Mouse (Mus musculus) forelimb bud, embryonic 11.5 days (tissue): ENCODE results near the gene Ptprr.

ENCODE experiments used
- DNase-seq: peaks from one replicate; pipeline ENCODE4 v3.0.0-alpha.2; 2012; ENCODE audit warnings: low read depth, low spot score

The Ptprr gene

DNA sequence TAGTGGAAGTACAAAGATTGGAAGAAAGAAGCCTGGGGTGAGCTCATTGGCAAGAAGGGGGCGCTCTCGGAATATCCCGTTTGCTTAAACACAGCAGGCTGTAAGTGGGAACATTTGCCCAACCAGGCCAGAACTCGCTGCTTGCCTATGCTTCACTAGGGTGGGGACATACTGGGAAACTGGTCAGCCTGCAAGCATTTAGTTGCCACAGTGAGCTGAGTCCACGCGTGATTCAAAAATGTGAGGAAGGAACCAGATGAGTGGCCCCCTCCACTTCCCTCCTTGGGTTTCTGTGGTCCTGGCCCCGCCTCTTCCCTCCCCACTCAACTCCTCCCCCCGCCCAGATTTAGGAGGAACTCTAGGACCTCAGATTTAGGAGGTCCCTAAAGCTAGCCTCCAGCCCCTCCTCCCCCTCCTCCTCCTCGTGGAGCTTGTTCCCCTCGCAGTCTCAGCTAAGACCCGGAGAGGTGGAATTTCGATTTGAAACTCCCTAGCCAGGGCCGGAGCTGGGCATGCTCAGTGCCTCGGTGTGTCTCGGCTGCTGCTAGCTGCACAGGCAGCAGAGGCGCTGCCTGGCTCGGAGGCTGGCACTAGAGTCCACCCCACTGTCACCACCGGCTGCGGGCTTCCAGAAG is at the start of gene Ptprr:
Gene Ptprr, plus strand, starts transcription at position 369 of the 635 bp plus-strand sequence.
- peak; percentile 89 for DNase-seq

DNA sequence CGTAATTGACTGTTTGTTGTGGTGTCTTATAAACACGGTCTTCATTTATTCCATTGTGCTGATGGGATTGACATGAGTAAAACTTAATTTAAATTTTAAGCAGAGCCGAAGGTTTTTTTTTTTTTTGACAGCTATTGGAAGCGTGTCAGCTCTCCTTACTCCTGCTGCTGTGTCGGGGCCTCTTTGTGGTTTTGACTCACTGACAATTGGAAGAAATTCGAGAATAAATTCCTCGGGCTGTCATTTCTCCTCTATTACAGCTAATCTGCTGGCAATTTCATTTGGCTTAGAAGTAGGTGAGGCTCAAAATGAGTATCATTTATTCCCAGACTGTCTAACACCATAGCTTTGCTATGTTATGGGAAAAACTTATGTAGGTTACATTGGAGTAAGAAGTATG is 41.7 kb upstream of the Ptprr start:
- no peak for DNase-seq

DNA sequence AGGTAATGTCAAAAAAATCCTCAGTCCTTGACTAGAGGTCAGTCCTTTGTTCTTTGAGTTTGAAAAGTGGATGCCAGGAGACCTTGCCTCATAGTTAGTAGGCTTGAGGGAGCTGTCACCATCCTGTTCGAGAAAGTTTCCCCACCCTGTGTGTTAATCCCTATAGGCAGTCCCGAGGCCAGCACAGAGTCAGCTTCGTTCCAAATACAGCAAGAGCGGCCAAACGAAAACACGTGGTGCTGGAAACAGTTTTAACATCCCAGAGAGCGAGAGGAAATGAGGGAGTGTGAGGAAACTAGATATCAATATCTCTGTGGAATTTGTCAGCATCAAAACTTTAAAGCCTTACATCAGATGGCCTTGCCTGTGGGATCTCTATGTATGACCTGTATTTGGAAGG is 39.0 kb upstream of the Ptprr start:
- DNase-seq: no peak

DNA sequence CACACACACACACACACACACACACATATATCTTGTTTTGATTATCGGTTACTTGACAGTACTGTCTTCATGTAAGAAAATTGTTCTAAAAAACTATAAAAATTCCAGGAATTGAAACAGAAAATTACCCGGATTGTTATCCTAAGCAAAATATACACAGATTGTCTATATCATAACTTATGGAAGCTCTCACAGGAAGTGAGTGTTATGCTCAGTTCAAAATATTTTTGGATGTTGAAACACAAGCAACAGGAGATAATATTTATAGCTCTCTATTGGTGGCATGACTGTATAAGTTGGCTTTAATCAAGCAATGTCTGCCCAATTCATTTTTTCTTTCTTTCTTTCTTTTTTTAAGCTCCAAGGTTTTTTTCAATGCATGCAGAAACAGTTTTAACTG is 38.0 kb upstream of the Ptprr start:
- DNase-seq: no peak

DNA sequence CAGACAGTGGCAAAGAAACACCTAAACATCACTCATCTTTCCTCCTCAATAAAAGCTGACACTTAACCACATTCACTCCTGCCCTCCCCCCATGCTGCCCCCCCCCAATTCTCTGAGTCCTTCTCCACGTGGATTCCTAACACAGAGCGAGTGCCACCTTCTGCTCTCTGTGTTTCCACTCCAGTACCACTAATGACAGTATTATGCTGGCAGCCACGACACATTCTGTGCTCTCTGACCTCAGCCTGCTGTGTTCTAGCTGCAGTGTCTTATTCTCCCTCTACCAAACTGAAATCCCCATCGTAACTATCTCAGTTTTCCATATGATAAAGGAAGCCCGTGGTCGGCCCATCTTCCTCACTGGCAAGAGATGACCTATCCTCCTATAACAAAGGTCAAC is 33.7 kb upstream of the Ptprr start:
- no peak for DNase-seq

DNA sequence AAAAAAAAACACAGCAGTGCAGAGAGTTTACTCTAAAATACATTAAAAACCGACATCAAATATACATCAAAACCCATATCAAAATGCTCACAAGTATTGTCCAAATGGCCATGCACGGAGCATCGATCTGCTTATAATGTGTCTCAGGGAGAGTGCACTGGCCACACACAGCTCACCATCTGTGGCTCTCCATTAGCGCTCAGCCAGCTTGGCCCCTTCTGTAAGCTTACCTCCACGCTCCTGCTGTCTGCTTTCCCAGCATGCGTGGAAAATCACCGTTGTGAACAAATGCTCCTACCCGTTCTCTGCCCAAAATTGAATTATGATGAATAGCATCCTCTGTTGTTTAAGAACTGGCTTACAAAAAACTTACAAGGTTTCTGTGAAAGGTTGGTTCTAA is 16.2 kb upstream of the Ptprr start:
- DNase-seq: no peak

DNA sequence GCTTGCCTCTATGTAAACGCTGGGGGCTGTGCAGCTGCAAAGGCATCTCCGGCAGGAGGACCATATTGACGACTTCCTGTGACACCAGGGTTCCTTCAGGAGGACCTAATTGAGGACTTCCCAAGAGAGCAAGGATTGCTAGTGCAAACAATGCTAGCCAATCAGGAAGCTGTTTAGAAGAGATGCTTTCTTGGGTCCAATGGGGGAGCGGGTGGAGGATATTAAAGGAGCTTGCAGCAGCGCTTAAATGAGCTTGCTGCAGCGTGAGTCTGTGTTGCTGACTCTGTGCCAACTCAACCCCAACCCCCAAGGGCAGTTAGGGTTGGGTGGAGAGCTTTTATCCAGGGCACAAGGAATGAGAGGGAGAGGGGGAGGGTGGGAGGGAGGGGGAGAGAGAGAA is 11.3 kb upstream of the Ptprr start:
- DNase-seq: no peak

DNA sequence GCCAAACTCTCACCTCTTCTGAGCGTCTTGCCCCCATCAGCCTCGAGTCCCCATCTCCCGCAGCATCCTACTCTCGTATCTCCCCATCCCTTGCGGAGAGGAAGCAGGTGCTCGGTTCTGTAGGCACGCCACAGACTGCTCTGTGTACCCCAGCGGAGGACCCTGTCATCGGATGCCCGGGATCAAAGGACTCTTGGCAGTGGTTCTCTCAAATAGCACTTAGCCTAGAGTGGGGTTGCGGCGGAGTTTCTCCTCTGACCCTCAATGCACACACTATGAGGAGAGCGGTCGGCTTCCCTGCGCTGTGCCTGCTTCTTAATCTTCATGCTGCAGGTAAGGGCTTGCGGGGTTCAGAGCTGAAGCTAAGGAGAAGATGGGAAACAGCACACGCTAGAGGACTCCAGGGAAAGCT is 473 bp downstream of the Ptprr start:
- no peak for DNase-seq

DNA sequence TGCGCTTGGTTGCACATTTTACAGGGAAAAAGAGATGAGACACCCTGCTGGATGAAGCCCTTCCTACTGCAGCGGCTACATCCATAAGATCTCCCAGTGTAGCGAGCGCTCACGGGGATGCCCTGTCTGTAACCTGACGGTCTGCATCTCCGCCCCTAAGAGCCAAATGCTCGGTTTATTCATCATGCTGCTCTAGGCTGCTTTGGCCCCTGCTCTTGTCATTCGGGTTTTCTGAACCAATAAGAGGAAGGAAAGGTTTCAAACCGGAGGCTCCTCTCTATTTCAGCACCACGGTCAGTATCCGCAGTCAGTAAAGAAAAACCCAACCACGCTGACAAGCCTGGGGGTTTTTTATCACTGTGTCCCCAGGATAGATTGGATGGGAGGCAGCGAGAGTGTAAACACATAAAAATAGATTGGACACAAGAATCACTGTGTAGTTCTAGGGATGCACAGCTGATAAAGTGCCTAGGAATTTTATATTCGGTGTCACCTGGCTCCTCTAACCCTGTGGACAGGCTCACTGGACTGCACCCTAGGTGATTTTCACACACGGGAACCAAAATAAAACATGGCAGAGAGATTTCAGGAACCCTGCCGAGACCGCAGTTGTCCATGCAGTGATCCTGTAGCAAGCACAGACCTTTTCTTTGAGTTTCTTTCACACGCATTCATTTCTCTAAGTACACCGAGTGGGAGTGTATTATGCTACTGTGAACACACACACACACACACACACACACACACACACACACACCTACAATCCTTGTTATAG is 1.3 kb downstream of the Ptprr start:
- DNase-seq: peak; percentile 63

DNA sequence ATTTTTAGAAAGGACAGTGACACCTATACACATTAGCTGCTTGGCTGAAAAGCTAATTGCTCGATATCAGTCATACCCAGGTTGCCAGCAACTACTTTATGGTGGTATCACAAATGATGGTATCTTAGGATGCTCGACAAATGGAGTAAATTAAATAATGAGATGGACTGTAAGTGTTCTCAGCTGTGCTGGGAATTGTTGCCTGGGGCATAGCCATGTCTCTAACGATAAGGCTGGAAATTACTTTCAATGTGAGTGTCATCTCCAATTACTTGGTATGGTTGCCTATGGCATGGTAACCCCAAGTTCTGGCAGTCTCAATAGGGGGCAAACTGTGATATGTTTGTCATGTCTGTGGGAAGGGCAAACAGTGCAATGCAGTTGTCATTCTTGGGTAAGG is 3.1 kb downstream of the Ptprr start:
- no peak for DNase-seq

DNA sequence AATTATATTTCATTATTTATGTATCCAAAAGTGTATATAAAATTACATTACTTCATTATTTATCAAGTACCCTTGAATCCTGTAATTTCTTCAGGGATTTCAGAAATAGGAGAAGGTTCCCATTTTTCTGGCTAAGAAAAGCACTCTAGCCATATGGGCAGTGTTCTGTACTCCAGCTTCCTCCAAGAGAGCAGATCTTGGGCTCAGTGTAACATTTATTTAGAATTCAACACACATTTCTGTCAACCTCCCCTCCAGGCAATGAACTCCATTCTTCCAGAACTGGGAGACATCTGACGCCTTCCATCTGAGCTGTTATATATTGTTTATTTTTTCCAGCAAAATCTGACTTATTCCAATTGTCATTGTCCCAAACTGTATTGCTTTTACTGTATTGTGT is 20.1 kb downstream of the Ptprr start:
- DNase-seq: no peak

DNA sequence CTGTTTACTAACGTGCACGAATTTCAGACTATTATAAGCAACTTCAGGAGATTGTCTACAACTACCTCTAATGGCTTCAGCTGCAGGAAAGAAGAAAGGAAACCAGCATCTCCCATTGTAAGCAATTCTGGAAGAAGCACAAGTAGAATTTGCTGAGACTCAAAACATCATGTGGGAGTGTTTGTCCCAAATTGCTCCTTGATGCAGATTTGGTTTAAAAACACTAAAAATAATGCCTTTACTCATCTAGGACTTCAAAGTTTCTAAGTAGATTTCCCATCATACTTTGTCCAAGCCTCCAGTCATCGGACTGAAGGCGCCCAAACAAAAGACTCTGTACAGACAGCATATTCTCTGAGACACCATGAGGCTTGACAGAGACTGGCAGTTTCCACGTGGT is 57.9 kb downstream of the Ptprr start:
- DNase-seq: no peak

DNA sequence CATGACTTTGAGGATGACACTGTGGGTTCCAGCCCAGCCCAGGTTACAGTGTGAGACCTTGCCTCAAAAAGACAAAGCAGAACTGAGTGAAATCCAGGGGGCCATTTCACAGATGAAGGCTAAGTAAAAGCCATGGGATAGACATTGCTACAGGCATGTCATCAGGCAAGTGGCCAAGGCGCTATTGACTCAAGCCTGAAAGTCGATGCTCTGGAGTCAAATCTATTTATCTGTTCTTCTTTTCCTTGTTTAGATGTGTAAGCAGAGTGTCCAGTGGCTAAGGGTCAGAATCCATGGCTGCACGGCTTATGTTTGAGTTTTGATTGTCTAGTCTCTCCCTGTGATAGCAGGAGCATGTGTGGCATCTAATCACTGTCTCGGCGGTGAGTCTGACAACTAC is 60.6 kb downstream of the Ptprr start:
- DNase-seq: no peak

DNA sequence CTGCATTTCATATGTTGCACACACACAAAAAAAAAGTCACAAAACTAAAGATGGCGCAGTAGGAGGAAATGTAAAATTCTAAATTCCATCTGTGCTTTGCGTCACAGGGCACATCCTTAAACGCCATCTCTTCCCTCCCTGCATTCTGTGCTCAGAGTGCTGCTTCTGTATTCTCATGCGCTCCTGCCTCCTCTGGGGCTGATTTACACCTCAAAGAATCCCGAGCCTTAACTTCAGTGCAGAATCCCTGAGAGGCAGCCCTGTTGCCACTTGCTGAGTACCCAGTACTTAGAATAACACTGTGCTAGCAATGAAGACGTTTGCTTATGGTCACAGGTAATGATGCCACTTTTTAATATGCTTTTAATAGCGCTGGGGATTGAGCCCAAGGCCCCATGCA is 61.4 kb downstream of the Ptprr start:
- no peak for DNase-seq

DNA sequence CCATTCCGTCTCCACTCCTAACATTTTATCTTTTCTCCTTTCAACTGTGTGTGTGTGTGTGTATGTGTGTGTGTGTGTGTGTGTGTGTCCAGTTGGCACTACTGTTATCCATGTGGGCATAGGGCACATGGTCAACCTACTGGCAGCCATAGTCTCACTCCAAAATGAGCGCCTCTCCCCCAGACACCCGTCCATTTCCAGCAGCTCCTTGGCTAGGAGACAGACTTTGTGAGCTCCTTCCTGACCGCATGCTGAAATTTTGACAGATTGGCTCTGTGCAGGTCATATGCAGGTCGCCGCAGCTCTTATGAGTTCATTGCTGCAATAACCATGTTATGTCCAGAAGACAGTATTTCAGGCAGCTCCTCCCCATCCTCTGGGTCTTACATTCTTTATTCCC is 62.8 kb downstream of the Ptprr start:
- DNase-seq: no peak

DNA sequence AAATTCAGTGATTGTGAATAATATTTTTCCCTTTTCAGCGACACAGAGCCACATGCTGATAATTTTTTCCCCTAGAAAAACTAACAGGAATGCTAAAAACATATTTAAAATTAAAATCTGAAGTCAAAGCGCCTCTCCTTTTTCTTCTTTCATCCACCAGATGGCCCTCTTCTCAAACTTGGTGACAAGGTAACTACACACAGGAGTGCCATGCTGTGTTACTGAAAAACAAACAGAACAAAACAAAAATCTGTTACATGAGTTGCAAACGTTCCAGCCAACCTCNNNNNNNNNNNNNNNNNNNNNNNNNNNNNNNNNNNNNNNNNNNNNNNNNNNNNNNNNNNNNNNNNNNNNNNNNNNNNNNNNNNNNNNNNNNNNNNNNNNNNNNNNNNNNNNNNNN is 66.0 kb downstream of the Ptprr start:
- peak; percentile 18 for DNase-seq

DNA sequence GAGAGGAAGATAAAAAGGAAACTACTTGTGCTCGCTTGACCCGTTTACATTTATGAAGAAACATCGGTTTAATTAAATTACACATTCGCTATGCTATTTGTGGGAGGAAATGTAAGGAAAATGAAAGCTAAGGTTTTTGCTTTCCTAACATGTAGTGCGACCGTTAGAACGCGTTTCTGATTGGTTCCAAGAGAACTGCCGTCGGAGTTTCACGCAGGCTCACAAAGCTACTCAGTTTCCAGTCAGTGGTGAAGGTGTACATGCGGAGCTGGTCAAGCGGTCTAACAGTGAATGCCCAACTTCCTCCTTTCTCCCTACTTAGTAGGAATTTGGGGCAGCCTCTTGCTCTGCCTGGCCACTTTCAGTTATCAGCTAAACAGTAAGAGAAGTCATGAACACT is 78.5 kb downstream of the Ptprr start:
- no peak for DNase-seq

DNA sequence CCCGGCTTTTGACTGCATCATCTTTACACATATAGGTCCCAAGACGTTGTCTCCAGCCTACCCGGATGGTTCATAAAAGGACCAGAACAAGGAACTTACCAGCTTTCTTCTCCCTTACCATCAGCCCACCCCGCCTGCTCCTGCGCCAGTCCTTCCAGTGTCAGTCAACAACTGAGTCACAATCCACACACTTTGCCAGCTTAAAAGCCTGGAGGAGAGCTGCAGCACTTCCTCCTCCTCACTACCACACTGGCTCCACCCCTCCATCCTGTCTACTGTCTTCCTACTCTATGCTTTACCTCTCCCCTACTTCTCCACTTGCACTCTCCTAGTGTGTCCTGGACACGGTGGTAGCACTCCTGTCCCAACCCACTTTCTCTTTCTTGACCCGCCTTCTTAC is 80.5 kb downstream of the Ptprr start:
- no peak for DNase-seq

DNA sequence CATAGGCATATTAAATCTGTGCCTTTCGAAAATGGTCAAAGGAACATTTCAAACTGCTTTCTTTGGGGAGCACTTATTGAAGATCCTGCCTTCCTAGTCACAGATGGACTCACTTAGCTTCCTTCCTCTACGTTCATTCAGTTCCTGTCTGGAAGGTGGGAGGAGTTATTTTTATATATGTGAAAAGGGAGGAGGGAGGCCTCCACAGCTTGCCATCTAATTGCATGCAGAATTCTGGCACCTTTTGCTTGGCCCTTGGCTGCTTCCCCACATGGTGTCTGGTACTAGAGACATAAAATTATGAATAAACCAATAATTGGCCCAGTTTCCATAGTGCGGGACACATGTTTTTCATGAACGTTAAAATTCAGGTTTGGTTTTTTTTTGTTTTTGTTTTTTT is 90.2 kb downstream of the Ptprr start:
- DNase-seq: peak; percentile 30

DNA sequence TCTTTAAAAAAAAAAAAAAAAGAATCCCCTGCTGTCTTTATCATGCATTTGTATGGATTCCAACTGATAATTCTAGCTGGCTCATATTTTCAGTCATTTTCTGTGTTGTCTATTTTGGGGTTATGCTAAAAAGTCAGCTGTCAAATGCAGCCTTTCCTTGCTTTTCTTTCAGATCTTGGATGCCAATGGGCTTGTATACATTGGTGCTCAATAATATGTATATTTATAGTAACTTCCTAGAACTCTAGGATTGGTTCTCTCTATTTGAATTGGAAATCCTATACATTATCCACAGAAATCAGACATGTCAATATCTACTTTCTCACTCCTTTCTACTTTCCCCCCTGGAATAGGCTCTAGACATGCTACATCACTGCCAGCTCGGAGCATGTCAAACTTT is 90.7 kb downstream of the Ptprr start:
- DNase-seq: no peak

DNA sequence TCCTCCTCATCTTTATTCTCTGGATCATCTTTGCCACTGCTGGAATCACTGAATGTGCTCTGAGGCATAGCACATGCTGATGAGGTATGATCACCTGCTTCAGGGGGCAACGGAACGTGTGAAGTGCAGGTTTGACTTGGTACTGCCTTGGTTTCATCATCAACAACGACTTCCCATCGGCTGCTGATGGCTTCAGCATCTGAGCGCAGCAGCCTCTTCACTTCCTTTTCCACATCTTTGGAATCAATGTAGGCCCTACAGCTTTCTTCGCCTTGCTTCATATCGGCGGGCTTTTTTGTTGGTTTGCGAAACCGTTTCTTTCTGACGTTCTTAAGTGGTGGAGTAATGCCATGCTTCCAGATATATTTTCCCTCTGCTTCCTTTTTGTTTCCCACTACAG is 94.9 kb downstream of the Ptprr start:
- DNase-seq: no peak

DNA sequence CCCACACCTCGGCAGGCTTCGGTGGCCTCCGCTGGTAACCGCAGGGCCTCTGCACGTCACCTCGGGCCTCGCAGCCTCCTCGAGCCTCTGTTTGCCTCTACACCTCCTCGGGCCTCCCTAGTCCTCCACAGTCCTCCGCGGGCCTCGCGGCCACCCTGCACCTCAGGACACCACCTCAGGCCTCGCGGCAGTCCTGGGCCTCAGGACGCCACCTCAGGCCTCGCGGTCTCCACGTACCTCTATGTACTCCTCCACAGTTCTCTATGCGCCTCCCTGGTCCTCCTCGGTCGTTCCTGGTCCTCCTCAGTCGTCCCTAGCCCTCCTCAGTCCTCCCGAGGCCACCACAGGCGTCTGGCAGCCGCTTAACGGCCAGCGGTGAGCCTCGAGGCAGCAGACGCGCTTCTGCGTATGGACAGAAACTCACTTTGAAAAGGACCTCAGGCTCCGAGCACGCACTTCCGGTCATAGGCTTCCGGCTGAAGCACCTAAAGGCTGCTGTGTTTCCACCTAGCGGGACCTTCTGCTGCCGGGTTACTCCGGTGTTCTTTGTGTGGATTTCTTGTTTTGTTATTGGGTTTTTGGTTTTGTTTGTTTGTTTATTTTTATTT is 96.0 kb downstream of the Ptprr start, which contains the start of gene 4933416C03Rik:
Gene 4933416C03Rik, minus strand, starts transcription at position 51 of the 608 bp plus-strand sequence.
- DNase-seq: no peak
